Mouse (Mus musculus) gastrocnemius, adult 2 months (tissue): ENCODE data around the gene Irf2. TPM values are rescaled to one million over a fixed set of nuclear protein-coding genes. Genes with fewer than 3 reads are reported as not detected.

Source experiments
- DNase-seq: peaks from one replicate; pipeline ENCODE4 v3.0.0; 2022
- H3K27ac ChIP-seq: fragments of 200-600 bp; 2 replicates; pipeline ENCODE4 v1.8.1; 2022; ENCODE audit warnings: mild to moderate bottlenecking
- H3K4me3 ChIP-seq: fragments of 200-600 bp; 2 replicates; pipeline ENCODE4 v1.8.1; 2022; ENCODE audit warnings: mild to moderate bottlenecking, moderate library complexity
- CTCF ChIP-seq: fragments of 200-600 bp; IDR thresholded peaks from 2 replicates; pipeline ENCODE4 v1.8.1; 2022; ENCODE audit warnings: antibody characterized with exemption, mild to moderate bottlenecking, moderate library complexity
- intact Hi-C: fragments of 180-260 bp; cut with DNase I; formaldehyde crosslinking; loops from one replicate; pipeline ENCODE4 v1.15.1; 2025
- total RNA-seq, 2 experiments: library from RNA; stranded (reverse); gene quantifications; 2 replicates each; pipeline ENCODE4 v1.2.3; 2021

Gene Irf2
- total RNA-seq, 2 experiments from 2014 or later = 40.0 to 41.8 TPM

GRCm38 (mm10) chr8:46831916-46832315, 92.4 kb downstream of the Irf2 start:
- Histone ChIP-seq H3K4me3 (no peak overlapping the region), H3K27ac (no peak overlapping the region)
- intact Hi-C loops = no loop called here
- no peak for TF ChIP-seq CTCF
- no peak for DNase-seq

GRCm38 (mm10) chr8:46832399-46832798, 92.9 kb downstream of the Irf2 start:
- TF ChIP-seq CTCF = no peak
- intact Hi-C loops = no loop called here
- no peak for DNase-seq
- H3K4me3 ChIP-seq = no peak overlapping the region
- no peak overlapping the region for H3K27ac ChIP-seq

- DNase-seq = no peak
- no peak for TF ChIP-seq CTCF
- intact Hi-C loops = no loop called here
- H3K4me3 ChIP-seq = no peak overlapping the region
- no peak overlapping the region for H3K27ac ChIP-seq
These were observed 94.2 kb downstream of the Irf2 start for GRCm38 (mm10) chr8:46833763-46834162.

GRCm38 (mm10) chr8:46834440-46834839, 94.9 kb downstream of the Irf2 start:
- intact Hi-C loops = no loop called here
- no peak for TF ChIP-seq CTCF
- H3K27ac ChIP-seq = no peak overlapping the region
- no peak overlapping the region for H3K4me3 ChIP-seq
- DNase-seq = no peak

GRCm38 (mm10) chr8:46836011-46836652, 96.6 kb downstream of the Irf2 start:
- TF ChIP-seq CTCF = no peak
- intact Hi-C loops = no loop called here
- peak; percentile 62 for DNase-seq
- H3K27ac ChIP-seq = peak overlapping the region; percentile 75
- H3K4me3 ChIP-seq = no peak overlapping the region; the same call in 1 of the 2 replicates

- 0 out of 2 replicates have a peak overlapping the region, but pooled peaks have one; percentile 6 for H3K27ac ChIP-seq
- intact Hi-C loops = no loop called here
- no peak overlapping the region for H3K4me3 ChIP-seq
- TF ChIP-seq CTCF = no peak
- DNase-seq = no peak
These were observed 97.4 kb downstream of the Irf2 start for GRCm38 (mm10) chr8:46836949-46837348.

- intact Hi-C loops = no loop called here
- no peak for DNase-seq
- Histone ChIP-seq H3K27ac (no peak overlapping the region), H3K4me3 (no peak overlapping the region)
- TF ChIP-seq CTCF = no peak
These were observed 98.5 kb downstream of the Irf2 start for GRCm38 (mm10) chr8:46838052-46838451.

GRCm38 (mm10) chr8:46840390-46840789, 100.9 kb downstream of the Irf2 start:
- TF ChIP-seq CTCF = no peak
- intact Hi-C loops = loop anchor here (5.0 kb wide), 1 partner anchor 38 kb away; no protein-coding TSS in a partner anchor
- peak; percentile 8 for DNase-seq
- Histone ChIP-seq H3K4me3 (no peak overlapping the region), H3K27ac (0 out of 2 replicates have a peak overlapping the region, but pooled peaks have one; percentile 84)

GRCm38 (mm10) chr8:46840791-46841190, 101.3 kb downstream of the Irf2 start:
- intact Hi-C loops = loop anchor here (5.0 kb wide), 1 partner anchor 38 kb away; no protein-coding TSS in a partner anchor
- H3K4me3 ChIP-seq = no peak overlapping the region
- H3K27ac ChIP-seq = peak overlapping the region; percentile 84
- no peak for TF ChIP-seq CTCF
- peak; percentile 8 for DNase-seq

- H3K4me3 ChIP-seq = peak overlapping the region; percentile 45
These were observed 103.2 kb downstream of the Irf2 start for GRCm38 (mm10) chr8:46842676-46843181.

GRCm38 (mm10) chr8:46843855-46844254, 104.3 kb downstream of the Irf2 start:
- TF ChIP-seq CTCF = no peak
- DNase-seq = no peak
- H3K27ac ChIP-seq = peak overlapping the region; percentile 84
- intact Hi-C loops = loop anchor here (2.0 to 5.0 kb wide), 2 partner anchors 42 to 103 kb away; no protein-coding TSS in a partner anchor
- H3K4me3 ChIP-seq = no peak overlapping the region

More at GRCm38 (mm10) chr8:46842676-46843181, 103.2 kb downstream of the Irf2 start:
- TF ChIP-seq CTCF = no peak
- peak; percentile 78 for DNase-seq
- H3K27ac ChIP-seq = peak overlapping the region; percentile 84
- intact Hi-C loops = loop anchor here (5.0 kb wide), 1 partner anchor 40 kb away; no protein-coding TSS in a partner anchor

- H3K27ac ChIP-seq = peak overlapping the region; percentile 84
- DNase-seq = no peak
- peak overlapping the region; percentile 60 for H3K4me3 ChIP-seq
- no peak for TF ChIP-seq CTCF
- intact Hi-C loops = loop anchor here (2.0 to 5.0 kb wide), 2 partner anchors 42 to 104 kb away; no protein-coding TSS in a partner anchor
These were observed 104.9 kb downstream of the Irf2 start for GRCm38 (mm10) chr8:46844371-46844973.
